Mouse (Mus musculus) embryonic facial prominence, embryonic 15.5 days (tissue): ENCODE data around the gene Abcb6. TPM values are rescaled to one million over a fixed set of nuclear protein-coding genes. Genes with fewer than 3 reads are reported as not detected.

Experiments
- ATAC-seq: fragments of 200-750 bp; cut with Nextera tagmentation; 2 replicates; pipeline ENCODE4 v1.8.0; 2017; ENCODE audit warnings: low read depth, moderate TSS enrichment; ENCODE audit not compliant: insufficient number of reproducible peaks, low FRiP score, low TSS enrichment
- H3K27ac ChIP-seq: fragments of 300-500 bp; sonication (generic); replicated peaks from 2 replicates; pipeline ENCODE4 v1.5.1; 2015; ENCODE audit warnings: mild to moderate bottlenecking, inconsistent platforms
- H3K27me3 ChIP-seq: fragments of 300-500 bp; sonication (generic); 2 replicates; pipeline ENCODE4 v1.6.1; 2015; ENCODE audit warnings: inconsistent platforms
- H3K36me3 ChIP-seq: fragments of 300-500 bp; sonication (generic); 2 replicates; pipeline ENCODE4 v1.6.1; 2015; ENCODE audit warnings: mild to moderate bottlenecking, inconsistent platforms
- H3K4me1 ChIP-seq: fragments of 300-500 bp; sonication (generic); 2 replicates; pipeline ENCODE4 v1.6.1; 2015; ENCODE audit warnings: inconsistent platforms
- H3K4me2 ChIP-seq: fragments of 300-500 bp; sonication (generic); replicated peaks from 2 replicates; pipeline ENCODE4 v1.6.1; 2015; ENCODE audit warnings: mild to moderate bottlenecking, inconsistent platforms
- H3K4me3 ChIP-seq: fragments of 300-500 bp; sonication (generic); replicated peaks from 2 replicates; pipeline ENCODE4 v1.5.1; 2015; ENCODE audit warnings: mild to moderate bottlenecking, inconsistent platforms
- H3K9ac ChIP-seq: fragments of 300-500 bp; sonication (generic); 2 replicates; pipeline ENCODE4 v1.6.1; 2015; ENCODE audit warnings: inconsistent platforms
- H3K9me3 ChIP-seq: fragments of 300-500 bp; sonication (generic); replicated peaks from 2 replicates; pipeline ENCODE4 v1.6.1; 2016; ENCODE audit warnings: inconsistent platforms
- WGBS: fragments of 180-500 bp; shearing (Covaris S2); methylation state at CpG from one replicate; pipeline ENCODE4 v1.1.7; 2015; 5-methylcytosine and 5-hydroxymethylcytosine counted together
- microRNA-seq: library from miRNA; unstranded; fragments of <30 nt; microRNA quantifications from one replicate; pipeline ENCODE4, GENCODE M21; 2016; ENCODE audit warnings: borderline number of aligned reads
- polyA plus RNA-seq: library from polyadenylated mRNA; unstranded; fragments of >200 nt; fragmentation: Nextera tagmentation; extraction: Ambion mirVana; gene quantifications from 2 replicates; pipeline ENCODE4 v1.2.1, GENCODE M21; 2015

Abcb6 gene
- polyA plus RNA-seq, 1 experiment from 2014 or later: 23.3 TPM

GRCm38 (mm10) chr1:75124346-75125321 is 55.6 kb downstream of the Abcb6 start, which contains the start of gene Nhej1:
Nhej1 (minus strand) TSS chr1:75125200.
- Histone ChIP-seq H3K4me1 (peaks cover 10% of the 10 kb centered on the region; the same call in 1 of the 2 replicates), H3K27ac (peak within 1 kb of the TSS; percentile 99), H3K4me3 (peak within 1 kb of the TSS; percentile 66), H3K9ac (peak within 1 kb of the TSS; percentile 52), H3K4me2 (peak within 1 kb of the TSS; percentile 63), H3K27me3 (no peaks in the 10 kb centered on the region), H3K9me3 (no peaks in the 10 kb centered on the region), H3K36me3 (no peaks in the 10 kb centered on the region)
- WGBS: 1% methylated on average over 56 of the region's 56 CpGs
- peak; percentile 97 for ATAC-seq

- H3K27ac ChIP-seq: no peak overlapping the region
- H3K9ac ChIP-seq: no peak overlapping the region
- peaks cover 10% of the 10 kb centered on the region; the same call in 1 of the 2 replicates for H3K4me1 ChIP-seq
- WGBS: 78% methylated on average over 3 of the region's 3 CpGs
- ATAC-seq: no peak
- H3K9me3 ChIP-seq: no peaks in the 10 kb centered on the region
- no peaks in the 10 kb centered on the region for H3K27me3 ChIP-seq
- no peak overlapping the region for H3K4me3 ChIP-seq
- H3K4me2 ChIP-seq: no peak overlapping the region
- H3K36me3 ChIP-seq: no peaks in the 10 kb centered on the region
These were observed 58.0 kb downstream of the Abcb6 start for GRCm38 (mm10) chr1:75122211-75122610.

Small RNAs within 50 kb of the gene (microRNA-seq; reads per million reads assigned to microRNA genes)
- not detected for gene Gm27943

Other genes starting within 250 kb of the Abcb6 start
- 2.2 and 4.1 TPM in 2 replicates for gene Cfap65, start 244.8 kb downstream of the Abcb6 start, polyA plus RNA-seq
- gene Ihh, start 228.7 kb downstream of the Abcb6 start, polyA plus RNA-seq: 1.6 and 1.7 TPM in 2 replicates
- 9.6 and 9.9 TPM in 2 replicates for gene Nhej1, start 55.2 kb downstream of the Abcb6 start, polyA plus RNA-seq
- gene Slc23a3, start 46.5 kb downstream of the Abcb6 start, polyA plus RNA-seq: 0.32 and 0.37 TPM in 2 replicates
- gene Cnppd1, start 37.7 kb downstream of the Abcb6 start, polyA plus RNA-seq: 45.3 TPM in 2 replicates
- 53.8 and 54.2 TPM in 2 replicates for gene Retreg2, start 37.6 kb downstream of the Abcb6 start, polyA plus RNA-seq
- 46.5 and 51.2 TPM in 2 replicates for gene Zfand2b, start 11.7 kb downstream of the Abcb6 start, polyA plus RNA-seq
- gene Ankzf1, start 11.8 kb upstream of the Abcb6 start, polyA plus RNA-seq: 27.9 and 30.2 TPM in 2 replicates
- gene Atg9a, start 11.8 kb upstream of the Abcb6 start, polyA plus RNA-seq: 32.5 and 37.7 TPM in 2 replicates
- gene Glb1l, start 30.4 kb upstream of the Abcb6 start, polyA plus RNA-seq: 18.2 and 25.1 TPM in 2 replicates
- 121 and 138 TPM in 2 replicates for gene Stk16, start 30.4 kb upstream of the Abcb6 start, polyA plus RNA-seq
- gene Tuba4a, start 39.5 kb upstream of the Abcb6 start, polyA plus RNA-seq: 94.8 and 98.3 TPM in 2 replicates
- gene A630095N17Rik, start 51.7 kb upstream of the Abcb6 start, polyA plus RNA-seq: not detected in 2 replicates
- 47.9 and 51.3 TPM in 2 replicates for gene Dnajb2, start 56.0 kb upstream of the Abcb6 start, polyA plus RNA-seq
- 0.41 and 1.0 TPM in 2 replicates for gene Ptprn, start 84.1 kb upstream of the Abcb6 start, polyA plus RNA-seq
- 0.39 and 0.68 TPM in 2 replicates for gene Resp18, start 98.0 kb upstream of the Abcb6 start, polyA plus RNA-seq
- 113 and 115 TPM in 2 replicates for gene Dnpep, start 137.6 kb upstream of the Abcb6 start, polyA plus RNA-seq
- gene Des, start 179.9 kb upstream of the Abcb6 start, polyA plus RNA-seq: 112 and 140 TPM in 2 replicates
- 16.5 and 18.6 TPM in 2 replicates for gene Speg, start 194.9 kb upstream of the Abcb6 start, polyA plus RNA-seq